Comparison of ENCODE assay signal across 21 mouse cellular contexts in genomic region chr1:42775893-42776287, GRCm38 (mm10).
A peak's percentile ranks its signal among the peaks of the same experiment; 100 is the strongest.
DNase-seq lines count a peak whose midpoint lies in the region; ATAC-seq and TF ChIP-seq lines count a peak whose summit lies in the region.
"Had no signal": no experiment of that assay in that cellular context is flagged by ENCODE, and none has a peak within 500 bp of the region (broad histone marks: within the 10 kb centered on the region; RNA-seq: fewer than 3 reads in every experiment).

No protein-coding gene starts in this region.

- no peak overlapping the region for H3K4me2 ChIP-seq in heart, embryonic 11.5 days
- H3K4me2 ChIP-seq in kidney, embryonic 16.5 days (replicated peaks; ENCODE audit: low read depth, low read length) = no peak overlapping the region
- H3K4me2 ChIP-seq: heart, embryonic 15.5 days; intestine, embryonic 15.5 days; lung, embryonic 14.5 days; neural tube, embryonic 12.5 days had no signal

- WGBS in heart, embryonic 11.5 days (ENCODE audit: insufficient replicate concordance) = 88% methylated on average over 2 of the region's 2 CpGs
- WGBS in kidney, adult 2 months = 26% methylated on average over 2 of the region's 2 CpGs
- WGBS in kidney, embryonic 16.5 days = 47% methylated on average over 2 of the region's 2 CpGs

- DNase-seq in heart, adult 11 months = peak; percentile 9
- DNase-seq in kidney, adult 2 months = peak; percentile 73
- DNase-seq in lung, postnatal 14 days = no peak
- no peak for DNase-seq in T-cell, adult 2 months (ENCODE audit: low spot score)
- DNase-seq: adrenal gland, postnatal 25 days; cerebellum, adult 18-20 months; liver; lung, embryonic 14.5 days; right cerebral cortex, adult 18-20 months; spleen, adult 18-20 months; thymus, postnatal 14 days had no signal

- no peak overlapping the region for H3K9ac ChIP-seq in heart, embryonic 11.5 days (ENCODE audit: low read depth, low read length)
- no peak overlapping the region for H3K9ac ChIP-seq in kidney, embryonic 16.5 days (replicated peaks; ENCODE audit: low read length)
- H3K9ac ChIP-seq: heart, embryonic 15.5 days; intestine, embryonic 15.5 days; liver, embryonic 14.5 days; lung, embryonic 14.5 days; neural tube, embryonic 12.5 days had no signal

- no peak overlapping the region for H3K27ac ChIP-seq in heart, embryonic 11.5 days (ENCODE audit: low read depth, low read length)
- peak overlapping the region; percentile 92 for H3K27ac ChIP-seq in kidney, adult 2 months (ENCODE audit: insufficient read depth, low read depth, low read length)
- H3K27ac ChIP-seq in kidney, embryonic 16.5 days (ENCODE audit: low read length) = peak overlapping the region; percentile 90
- H3K27ac ChIP-seq: heart, embryonic 15.5 days; intestine, embryonic 15.5 days; liver, embryonic 14.5 days; midbrain, embryonic 10.5 days; neural tube, embryonic 12.5 days had no signal

- H3K36me3 ChIP-seq in heart, embryonic 11.5 days (ENCODE audit: control insufficient read depth, insufficient read depth, low read length) = no peaks in the 10 kb centered on the region
- no peaks in the 10 kb centered on the region for H3K36me3 ChIP-seq in kidney, adult 2 months (ENCODE audit: control insufficient read depth, insufficient read depth, low read length)
- H3K36me3 ChIP-seq in kidney, embryonic 16.5 days (ENCODE audit: insufficient read depth, low read length) = no peaks in the 10 kb centered on the region
- H3K36me3 ChIP-seq: heart, embryonic 15.5 days; intestine, embryonic 15.5 days; midbrain, embryonic 10.5 days; neural tube, embryonic 12.5 days had no signal

- no peak for TF ChIP-seq CTCF in kidney, adult 2 months (conservative IDR thresholded peaks at IDR 0.05; ENCODE audit: insufficient read depth, insufficient read length, low read depth, low read length)

- no peak for ATAC-seq in heart, embryonic 11.5 days (replicated peaks; ENCODE audit: insufficient number of reproducible peaks, low FRiP score, low TSS enrichment)
- peak; percentile 57; the same call in 1 of the 2 replicates for ATAC-seq in kidney, embryonic 16.5 days (ENCODE audit: low FRiP score, low TSS enrichment)
- ATAC-seq in inflammation-experienced regulatory T-cells, adult 6 months = no peak
- ATAC-seq: hindbrain, embryonic 16.5 days; intestine, embryonic 15.5 days had no signal

- TF ChIP-seq POLR2A in kidney, adult 2 months (IDR thresholded peaks at IDR 0.05; ENCODE audit: low read depth, low read length) = no peak

- H3K4me1 ChIP-seq in heart, embryonic 11.5 days (ENCODE audit: control insufficient read depth, insufficient read depth, low read length) = no peaks in the 10 kb centered on the region
- H3K4me1 ChIP-seq in kidney, adult 2 months (ENCODE audit: control insufficient read depth, insufficient read depth, low read length) = peaks cover 17% of the 10 kb centered on the region
- H3K4me1 ChIP-seq in kidney, embryonic 16.5 days (ENCODE audit: insufficient read depth, low read length) = peaks cover 37% of the 10 kb centered on the region
- H3K4me1 ChIP-seq: heart, embryonic 15.5 days; intestine, embryonic 15.5 days; neural tube, embryonic 12.5 days had no signal

- no peak overlapping the region for H3K4me3 ChIP-seq in heart, embryonic 11.5 days (ENCODE audit: low read depth, low read length)
- no peak overlapping the region for H3K4me3 ChIP-seq in kidney, adult 2 months (ENCODE audit: insufficient read depth, low read depth, low read length)
- H3K4me3 ChIP-seq in kidney, embryonic 16.5 days (ENCODE audit: low read length) = no peak overlapping the region
- H3K4me3 ChIP-seq: heart, embryonic 15.5 days; intestine, embryonic 15.5 days; midbrain, embryonic 10.5 days; myocyte; neural tube, embryonic 12.5 days had no signal

- no peaks in the 10 kb centered on the region for H3K27me3 ChIP-seq in heart, embryonic 11.5 days (ENCODE audit: control insufficient read depth, insufficient read depth, low read length)
- no peaks in the 10 kb centered on the region for H3K27me3 ChIP-seq in kidney, adult 2 months (replicated peaks; ENCODE audit: control insufficient read depth, insufficient read depth, low read length)
- no peaks in the 10 kb centered on the region for H3K27me3 ChIP-seq in kidney, embryonic 16.5 days (ENCODE audit: insufficient read depth, low read length)
- H3K27me3 ChIP-seq: intestine, embryonic 15.5 days; neural tube, embryonic 12.5 days had no signal

- H3K9me3 ChIP-seq in heart, embryonic 11.5 days (replicated peaks; ENCODE audit: control insufficient read depth, low read length) = no peaks in the 10 kb centered on the region
- H3K9me3 ChIP-seq in kidney, embryonic 16.5 days (ENCODE audit: low read length) = no peaks in the 10 kb centered on the region
- H3K9me3 ChIP-seq: heart, embryonic 15.5 days; intestine, embryonic 15.5 days; midbrain, embryonic 10.5 days; neural tube, embryonic 12.5 days had no signal

Comparison
In these comparisons a context has a peak if more than half of its experiments do, and no peak if none do; other contexts are left out.
1. DNase-seq: peak in heart, adult 11 months (single experiment) and kidney, adult 2 months (single experiment); none in lung, postnatal 14 days (single experiment) and T-cell, adult 2 months (single experiment).